Mouse (Mus musculus): Measurements from ENCODE around the gene Mlh3. TPM values are rescaled to one million over a fixed set of nuclear protein-coding genes. Genes with fewer than 3 reads are reported as not detected.
A peak's percentile ranks its signal among the peaks of the same experiment; 100 is the strongest.

The Mlh3 gene
- total and polyA plus RNA-seq, 3 experiments = 7.8 to 9.8 (median 8.3) TPM

- in situ Hi-C loops (cut with MboI; ENCODE audit: low pct_ligation_motif_present, low pct_unique_long_range_greater_than_20kb, low sequenced_read_pairs) = no loop called here
- DNase-seq (ENCODE audit: extremely low read depth) = no peak
- peaks cover 13% of the 10 kb centered on the region for H3K27me3 ChIP-seq (replicated peaks)
Observed at GRCm38 (mm10) chr12:85286941-85287340, 16.5 kb upstream of the Mlh3 start.

GRCm38 (mm10) chr12:85284996-85285395, 14.6 kb upstream of the Mlh3 start:
- Histone ChIP-seq H3K27me3 (replicated peaks) (peaks cover 7% of the 10 kb centered on the region), H3K4me1 (ENCODE audit: control insufficient read depth in 1 of 2, insufficient read depth in 2 of 2) (peaks cover 5 to 37% of the 10 kb centered on the region in 2 experiments; a peak in 3 of 4 replicates)

More at GRCm38 (mm10) chr12:85286941-85287340, 16.5 kb upstream of the Mlh3 start:
- dilution Hi-C loops (cut with MboI; ENCODE audit: extremely low pct_ligation_motif_present, extremely low pct_unique_long_range_greater_than_20kb, low sequenced_read_pairs) = no loop called here
- H3K4me2 ChIP-seq (ENCODE audit: insufficient read depth, low read depth, poor library complexity, severe bottlenecking) = no peak overlapping the region
- H3K36me3 ChIP-seq (replicated peaks in 1 of 2; ENCODE audit: control insufficient read depth in 1 of 2, insufficient read depth in 1 of 2, low read length in 1 of 2) = no peaks in the 10 kb centered on the region
- no peak overlapping the region for H3K27ac ChIP-seq (ENCODE audit: insufficient read depth, low read depth)
- TF ChIP-seq CTCF (conservative IDR thresholded peaks at IDR 0.05 in 1 of 2, IDR thresholded peaks at IDR 0.05 in 1 of 2; ENCODE audit: low read depth in 2 of 2, low read length in 2 of 2) (peak; percentile 27 to 62; a peak in 2 of 4 replicates), RCOR1 (conservative IDR thresholded peaks at IDR 0.05; ENCODE audit: low read depth, low read length) (no peak), KAT2A (IDR thresholded peaks at IDR 0.05; ENCODE audit: insufficient replicate concordance, low read length) (no peak), RAD21 (IDR thresholded peaks at IDR 0.05; ENCODE audit: low read depth, low read length) (peak; percentile 61), SMC3 (IDR thresholded peaks at IDR 0.05; ENCODE audit: low read depth, low read length) (peak; percentile 53), MEF2A (IDR thresholded peaks at IDR 0.05; ENCODE audit: borderline replicate concordance, low read depth, low read length) (no peak), BHLHE40 (IDR thresholded peaks at IDR 0.05; ENCODE audit: low read depth, low read length) (no peak), EP300 (IDR thresholded peaks at IDR 0.05; ENCODE audit: low read length) (no peak)
- peaks cover 5% of the 10 kb centered on the region for H3K9me3 ChIP-seq (replicated peaks; ENCODE audit: low read length)
- H3K79me2 ChIP-seq (replicated peaks; ENCODE audit: control insufficient read depth, extremely low read depth, insufficient read depth, poor library complexity, severe bottlenecking) = no peaks in the 10 kb centered on the region
- H3K4me1 ChIP-seq (ENCODE audit: control insufficient read depth in 1 of 2, insufficient read depth in 2 of 2) = peaks cover 7 to 30% of the 10 kb centered on the region in 2 experiments; a peak in 3 of 4 replicates
- no peak overlapping the region for H3K9ac ChIP-seq (ENCODE audit: insufficient read depth, low read depth)
- H3K4me3 ChIP-seq (replicated peaks in 1 of 3; ENCODE audit: low read depth in 2 of 3, low read length in 2 of 3, poor library complexity in 1 of 3) = no peak overlapping the region

More at GRCm38 (mm10) chr12:85284996-85285395, 14.6 kb upstream of the Mlh3 start:
- Histone ChIP-seq H3K4me2 (ENCODE audit: insufficient read depth, low read depth, poor library complexity, severe bottlenecking) (no peak overlapping the region), H3K9me3 (replicated peaks; ENCODE audit: low read length) (peaks cover 5% of the 10 kb centered on the region), H3K36me3 (replicated peaks in 1 of 2; ENCODE audit: control insufficient read depth in 1 of 2, insufficient read depth in 1 of 2, low read length in 1 of 2) (no peaks in the 10 kb centered on the region), H3K4me3 (replicated peaks in 1 of 3; ENCODE audit: low read depth in 2 of 3, low read length in 2 of 3, poor library complexity in 1 of 3) (no peak overlapping the region), H3K9ac (ENCODE audit: insufficient read depth, low read depth) (no peak overlapping the region), H3K27ac (ENCODE audit: insufficient read depth, low read depth) (no peak overlapping the region), H3K79me2 (replicated peaks; ENCODE audit: control insufficient read depth, extremely low read depth, insufficient read depth, poor library complexity, severe bottlenecking) (no peaks in the 10 kb centered on the region)
- in situ Hi-C loops (cut with MboI; ENCODE audit: low pct_ligation_motif_present, low pct_unique_long_range_greater_than_20kb, low sequenced_read_pairs) = no loop called here
- TF ChIP-seq NELFE (IDR thresholded peaks at IDR 0.05; ENCODE audit: low read depth, low read length) (no peak), RAD21 (IDR thresholded peaks at IDR 0.05; ENCODE audit: low read depth, low read length) (no peak), NRF1 (IDR thresholded peaks at IDR 0.05; ENCODE audit: low read depth, low read length) (no peak), E2F4 (IDR thresholded peaks at IDR 0.05; ENCODE audit: insufficient replicate concordance, low read depth, low read length) (no peak), HCFC1 (IDR thresholded peaks at IDR 0.05; ENCODE audit: low read depth, low read length) (no peak), GABPA (IDR thresholded peaks at IDR 0.05; ENCODE audit: insufficient replicate concordance, low read depth, low read length) (no peak), MAX (IDR thresholded peaks at IDR 0.05; ENCODE audit: low read length) (no peak), USF1 (IDR thresholded peaks at IDR 0.05; ENCODE audit: low read depth, low read length) (no peak), MEF2A (IDR thresholded peaks at IDR 0.05; ENCODE audit: borderline replicate concordance, low read depth, low read length) (no peak), TBP (conservative IDR thresholded peaks at IDR 0.05; ENCODE audit: low read depth, low read length) (no peak), MAZ (IDR thresholded peaks at IDR 0.05; ENCODE audit: low read depth, low read length) (no peak), CHD2 (IDR thresholded peaks at IDR 0.05; ENCODE audit: low read length) (no peak), JUND (conservative IDR thresholded peaks at IDR 0.05; ENCODE audit: low read depth, low read length) (no peak), SMC3 (IDR thresholded peaks at IDR 0.05; ENCODE audit: low read depth, low read length) (no peak), POLR2A (IDR thresholded peaks at IDR 0.05; ENCODE audit: low read depth, low read length) (no peak), EP300 (IDR thresholded peaks at IDR 0.05; ENCODE audit: low read length) (no peak), CTCF (conservative IDR thresholded peaks at IDR 0.05 in 1 of 2, IDR thresholded peaks at IDR 0.05 in 1 of 2; ENCODE audit: low read depth in 2 of 2, low read length in 2 of 2) (no peak), ZNF384 (IDR thresholded peaks at IDR 0.05; ENCODE audit: low read depth, low read length) (no peak), CHD1 (IDR thresholded peaks at IDR 0.05; ENCODE audit: low read depth, low read length) (no peak)
- dilution Hi-C loops (cut with MboI; ENCODE audit: extremely low pct_ligation_motif_present, extremely low pct_unique_long_range_greater_than_20kb, low sequenced_read_pairs) = no loop called here
- no peak for DNase-seq (ENCODE audit: extremely low read depth)
